Mouse (Mus musculus) left cerebral cortex, adult 9 months (tissue): Measurements from ENCODE around the gene Rsph3a.
A peak's percentile ranks its signal among the peaks of the same experiment; 100 is the strongest.

ENCODE experiments used
- DNase-seq, 2 experiments: peaks; one replicate each; pipeline ENCODE4 v3.0.0; 2022; ENCODE audit warnings: low spot score in 2 of 2

The Rsph3a gene

DNA sequence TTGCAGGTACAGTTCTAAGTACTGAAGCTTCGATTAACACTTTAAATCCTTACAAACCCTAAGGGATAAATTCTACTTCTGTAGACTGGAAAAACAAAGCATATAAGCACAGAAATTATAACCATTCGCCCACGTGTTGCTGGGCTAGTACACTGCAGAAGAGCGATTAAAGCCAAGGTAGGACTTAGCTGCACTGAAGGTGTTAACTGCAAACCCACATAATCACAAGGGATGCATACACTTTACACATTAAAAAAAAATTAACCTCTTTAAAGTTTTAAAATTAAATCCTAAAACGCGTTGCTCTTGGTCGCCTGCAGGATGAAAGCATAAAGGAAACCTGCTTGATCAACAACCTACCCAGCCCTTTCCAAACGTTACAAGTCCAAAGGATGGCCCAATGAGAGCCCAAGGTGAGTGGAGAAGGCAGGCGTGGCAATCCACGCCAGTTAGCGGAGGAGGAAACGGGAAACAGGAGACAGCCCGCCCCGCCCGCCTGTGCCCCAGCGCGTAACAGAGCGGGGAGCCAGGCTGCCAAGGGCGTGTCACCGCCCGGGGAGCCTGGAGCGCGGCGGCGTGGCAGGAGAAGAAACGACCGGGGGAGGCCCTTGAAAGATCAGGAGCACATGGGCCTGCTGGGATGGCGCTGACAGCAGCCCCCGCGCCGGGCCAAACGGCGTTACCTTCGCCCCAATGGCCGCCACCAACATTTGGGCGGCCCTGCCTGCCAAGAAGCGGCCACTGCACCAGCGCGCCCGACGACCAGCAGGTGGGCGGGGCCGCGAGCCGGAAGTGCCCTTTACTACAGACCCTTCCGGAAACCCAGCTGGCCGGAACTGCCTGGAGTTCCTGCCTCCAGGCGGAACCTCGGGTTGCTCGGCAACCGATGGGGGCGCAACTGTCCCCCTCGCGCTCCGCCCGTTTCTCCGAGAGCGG is at the start of gene Rsph3a:
Gene Rsph3a (plus strand): TSS at position 498 of the 936 bp plus-strand sequence.
- DNase-seq: peak; percentile 49 to 83

DNA sequence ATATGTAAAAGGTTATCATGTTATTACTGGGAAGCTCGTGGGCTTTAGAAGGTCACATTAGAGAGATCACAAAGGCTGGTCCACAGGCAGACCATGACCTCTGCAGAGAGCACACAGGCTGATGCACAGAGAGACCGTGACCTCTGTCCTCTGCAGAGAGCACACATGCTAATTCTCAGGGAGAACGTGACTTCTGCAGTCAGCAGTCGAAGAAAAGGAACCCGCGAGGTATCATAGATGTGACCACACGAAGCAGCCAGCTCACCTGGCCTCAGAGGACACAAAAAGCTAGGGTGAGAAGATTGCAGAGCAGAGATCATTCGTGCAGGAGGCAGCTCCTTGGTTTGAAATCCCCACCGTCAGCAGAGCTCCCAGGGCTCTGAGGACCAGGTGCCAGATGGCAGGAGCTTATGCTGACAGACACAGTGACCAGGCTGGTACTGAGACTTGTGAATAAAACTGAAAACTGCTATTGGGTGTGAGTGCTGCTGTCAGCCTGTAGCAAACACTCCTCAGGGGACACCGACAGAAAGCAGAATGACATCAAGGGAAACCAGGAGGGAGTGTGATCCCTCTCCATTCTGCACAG is 49.3 kb upstream of the Rsph3a start:
- no peak for DNase-seq

DNA sequence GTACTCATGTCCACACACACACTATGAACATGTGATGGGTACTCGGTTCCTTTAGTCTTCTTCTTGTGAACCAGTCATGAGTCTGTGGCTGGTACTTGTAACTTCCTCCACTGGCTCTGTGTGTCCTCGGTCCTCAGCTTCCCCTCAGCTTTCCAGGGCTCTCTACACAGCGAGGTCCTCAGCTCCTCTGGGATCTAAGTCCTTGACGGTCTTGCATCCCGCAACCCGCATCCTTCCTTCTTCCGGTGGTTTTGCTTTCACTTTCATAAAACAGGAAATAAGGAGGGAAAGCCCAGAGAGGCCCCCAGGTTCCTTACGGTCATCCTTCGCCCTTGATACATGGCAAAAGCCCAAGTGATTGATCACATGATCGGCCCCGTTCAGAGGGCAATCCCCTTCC is 48.3 kb upstream of the Rsph3a start:
- DNase-seq: no peak

DNA sequence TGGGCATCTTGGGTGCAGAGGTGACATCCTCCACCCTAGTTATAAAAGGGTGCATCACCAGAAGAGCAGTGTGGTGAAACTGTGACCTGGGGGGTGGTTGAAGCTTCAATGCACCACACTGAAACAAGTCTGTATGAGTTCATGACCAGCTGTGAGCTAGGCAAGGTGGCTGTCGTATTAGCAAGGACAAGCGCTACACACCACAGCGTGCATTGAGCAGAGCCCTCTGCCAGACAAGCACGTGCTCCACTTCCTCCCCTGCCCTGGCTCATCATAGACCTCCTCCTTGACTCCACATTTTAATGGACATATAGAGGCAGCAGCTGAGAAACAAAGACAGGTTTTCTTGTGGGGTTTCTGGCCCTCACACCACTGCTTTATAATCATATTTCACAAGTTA is 47.7 kb upstream of the Rsph3a start:
- DNase-seq: no peak

DNA sequence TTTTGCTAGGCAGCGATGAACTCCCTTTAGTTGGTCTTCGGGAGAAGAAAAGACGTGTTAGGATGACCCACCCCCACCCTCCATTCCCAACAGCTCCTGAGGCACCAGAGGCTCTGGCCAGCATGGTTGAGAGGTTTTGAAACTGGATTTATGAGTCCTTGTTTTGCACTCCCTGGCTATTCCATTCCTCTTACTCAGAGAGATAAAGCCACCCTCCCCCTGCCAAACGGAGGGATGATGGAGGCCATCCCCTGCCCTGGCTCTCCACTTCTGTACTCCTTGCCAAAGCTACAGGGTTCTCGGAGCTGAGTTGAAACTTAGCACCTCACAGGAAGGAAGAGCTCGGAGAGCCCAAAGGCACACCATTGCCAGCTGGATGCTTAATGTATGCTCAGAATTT is 46.2 kb upstream of the Rsph3a start:
- DNase-seq: no peak

DNA sequence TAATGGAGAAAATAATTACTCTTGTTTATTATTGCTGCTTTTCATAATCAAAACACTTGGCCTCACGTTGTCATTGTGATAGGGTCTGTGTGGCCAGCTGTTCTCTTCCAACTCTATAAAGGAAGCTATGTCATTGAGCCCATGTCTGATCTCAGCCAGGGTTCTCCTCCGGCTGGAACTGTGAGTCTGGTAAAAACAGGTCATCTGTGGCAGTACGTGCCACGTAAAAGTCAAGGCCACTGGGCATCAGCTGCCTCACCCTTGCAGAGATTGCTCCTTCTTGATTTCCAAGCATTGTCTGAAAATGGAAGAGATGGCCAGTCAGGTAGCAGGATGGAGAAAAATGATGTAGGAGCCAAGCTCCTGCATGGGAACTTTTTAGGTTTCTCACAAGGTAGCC is 45.5 kb upstream of the Rsph3a start:
- DNase-seq: no peak

DNA sequence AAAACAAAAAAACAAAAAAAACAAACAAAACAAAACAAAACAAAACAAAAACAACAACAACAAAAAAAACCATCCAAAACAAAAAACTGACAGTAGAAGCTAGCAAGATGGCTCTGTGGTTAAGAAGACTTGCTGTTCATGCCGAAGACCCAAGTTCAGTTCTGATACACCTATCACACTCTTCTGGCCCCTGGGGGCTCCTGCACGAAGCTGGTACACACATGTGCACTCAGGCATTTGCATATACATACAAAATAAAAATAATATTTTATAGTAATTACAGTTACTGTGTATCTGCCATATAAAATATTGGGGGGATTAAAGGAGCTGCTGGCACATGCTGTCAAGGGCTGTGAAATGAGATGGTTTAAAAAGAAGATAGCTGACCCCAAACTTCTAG is 43.9 kb upstream of the Rsph3a start:
- DNase-seq: no peak

DNA sequence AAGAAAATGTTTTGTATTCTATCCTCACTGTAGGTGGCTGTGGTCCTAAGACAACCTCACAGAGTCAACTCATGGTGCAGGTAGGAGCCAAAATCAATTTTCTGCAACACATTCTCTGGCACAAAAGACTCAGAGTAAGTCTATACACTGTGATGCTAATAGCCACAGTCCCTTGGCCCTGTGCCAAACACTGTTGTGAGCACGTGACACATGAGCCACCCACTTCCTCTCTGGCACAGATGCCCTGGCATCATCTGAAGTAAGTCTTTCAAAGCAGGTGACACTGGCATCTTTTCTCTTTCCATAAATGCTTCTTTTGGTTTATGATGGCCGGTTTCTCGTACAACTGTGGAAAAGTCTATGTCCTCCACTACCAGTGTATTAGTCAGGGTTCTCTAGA is 43.1 kb upstream of the Rsph3a start:
- peak in 1 of 2 experiments; percentile 31 for DNase-seq

DNA sequence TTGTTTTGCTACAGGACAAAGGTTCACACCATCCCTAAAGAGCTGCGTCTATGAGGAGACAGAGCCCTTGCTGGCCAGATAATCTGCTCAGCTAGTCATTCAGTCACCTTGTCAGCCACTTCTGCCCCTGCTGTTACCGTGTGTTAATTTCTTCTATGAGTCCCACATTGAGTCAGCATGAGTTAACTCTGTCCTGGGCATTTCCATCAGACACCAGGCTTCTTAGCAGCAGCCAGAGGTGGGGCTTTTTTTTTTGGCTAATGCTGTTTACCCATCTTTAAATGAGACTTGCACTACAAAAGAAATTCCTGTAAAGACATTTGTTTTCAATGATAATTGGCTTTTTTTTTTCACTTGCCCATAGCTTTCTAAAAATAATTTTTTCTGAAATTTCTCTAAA is 40.4 kb upstream of the Rsph3a start:
- no peak for DNase-seq

DNA sequence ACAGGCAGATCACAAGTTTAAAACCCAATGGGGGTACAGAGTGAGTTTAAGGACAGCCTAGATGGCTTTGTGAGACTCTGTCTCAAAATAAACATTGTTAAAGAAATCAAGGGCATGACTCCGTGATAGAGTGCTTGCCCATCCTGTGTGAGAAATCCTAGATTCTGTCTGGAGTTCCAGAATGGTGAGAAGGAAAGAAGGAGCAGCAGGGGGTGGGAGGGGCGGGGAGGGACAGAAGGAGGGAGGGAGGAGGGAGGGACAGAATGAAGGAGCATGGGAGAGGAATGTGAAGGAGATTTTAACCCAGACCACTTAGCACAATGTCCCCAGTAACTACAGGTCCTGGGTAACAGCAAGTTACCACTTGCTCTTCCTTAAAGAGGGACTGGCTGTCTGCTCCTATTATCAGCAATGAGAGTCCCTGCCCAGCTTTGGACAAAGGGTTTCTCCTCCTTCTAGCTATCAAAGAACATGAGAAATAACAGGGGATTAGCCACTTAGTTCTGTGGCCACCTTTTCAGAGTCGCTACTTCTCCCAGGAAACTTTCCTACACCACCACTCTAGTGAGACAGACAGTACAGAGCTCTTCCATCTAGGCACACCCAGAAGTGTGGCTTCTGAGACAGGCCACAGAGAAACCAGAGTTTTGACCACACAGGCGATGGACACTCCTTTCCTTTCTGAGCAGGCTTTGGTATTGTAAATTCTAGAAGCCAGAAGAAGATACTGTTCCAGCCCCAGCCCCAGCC is 39.3 kb upstream of the Rsph3a start:
- no peak for DNase-seq

DNA sequence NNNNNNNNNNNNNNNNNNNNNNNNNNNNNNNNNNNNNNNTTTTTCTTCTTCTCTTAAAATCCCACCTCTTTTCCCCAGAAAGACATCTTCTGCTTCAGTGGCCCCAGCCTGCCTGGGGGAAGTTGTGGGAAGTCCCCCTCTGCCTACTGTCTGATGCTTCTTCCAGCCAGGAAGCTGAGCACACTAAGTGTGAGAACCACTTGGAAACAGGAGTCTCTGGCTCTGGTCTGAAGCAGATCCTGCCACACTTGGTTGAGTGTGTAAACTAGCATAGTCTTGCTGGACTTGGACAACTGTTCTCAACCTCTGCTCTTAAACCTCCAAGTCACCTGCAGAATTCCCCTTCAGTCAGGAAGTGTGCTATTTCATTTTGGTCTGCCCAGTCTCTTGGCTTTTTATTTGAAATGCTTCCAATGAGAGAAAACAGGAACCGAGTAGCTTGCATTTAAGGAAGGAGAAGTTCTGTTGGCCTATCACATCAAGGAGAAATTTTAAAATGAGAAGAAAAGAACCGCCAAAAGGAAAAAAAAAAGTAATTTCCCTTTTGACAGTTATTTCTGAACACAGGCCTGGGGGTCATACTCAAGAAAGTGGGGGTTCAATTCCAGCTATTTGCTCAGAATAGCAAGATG is 30.7 kb upstream of the Rsph3a start:
- no peak for DNase-seq

DNA sequence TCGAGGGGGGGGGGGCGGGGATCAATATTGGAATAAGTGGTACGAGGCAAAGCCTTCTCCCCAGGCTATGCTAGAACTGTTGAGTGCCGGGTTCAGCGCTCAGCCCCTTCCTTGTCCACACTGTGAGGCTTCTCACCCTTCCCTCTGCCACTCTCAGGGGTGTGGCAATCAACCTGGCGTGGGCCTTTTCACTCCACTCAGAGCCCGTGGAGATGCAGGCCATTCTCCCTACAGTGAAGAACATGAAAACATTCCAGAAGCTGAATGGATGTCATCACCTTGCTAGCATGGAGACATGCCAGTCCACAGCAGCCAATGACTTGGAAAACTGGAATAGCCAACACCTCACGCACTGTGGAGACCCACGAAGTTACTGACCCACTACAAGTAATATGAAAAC is 29.6 kb upstream of the Rsph3a start:
- no peak for DNase-seq

DNA sequence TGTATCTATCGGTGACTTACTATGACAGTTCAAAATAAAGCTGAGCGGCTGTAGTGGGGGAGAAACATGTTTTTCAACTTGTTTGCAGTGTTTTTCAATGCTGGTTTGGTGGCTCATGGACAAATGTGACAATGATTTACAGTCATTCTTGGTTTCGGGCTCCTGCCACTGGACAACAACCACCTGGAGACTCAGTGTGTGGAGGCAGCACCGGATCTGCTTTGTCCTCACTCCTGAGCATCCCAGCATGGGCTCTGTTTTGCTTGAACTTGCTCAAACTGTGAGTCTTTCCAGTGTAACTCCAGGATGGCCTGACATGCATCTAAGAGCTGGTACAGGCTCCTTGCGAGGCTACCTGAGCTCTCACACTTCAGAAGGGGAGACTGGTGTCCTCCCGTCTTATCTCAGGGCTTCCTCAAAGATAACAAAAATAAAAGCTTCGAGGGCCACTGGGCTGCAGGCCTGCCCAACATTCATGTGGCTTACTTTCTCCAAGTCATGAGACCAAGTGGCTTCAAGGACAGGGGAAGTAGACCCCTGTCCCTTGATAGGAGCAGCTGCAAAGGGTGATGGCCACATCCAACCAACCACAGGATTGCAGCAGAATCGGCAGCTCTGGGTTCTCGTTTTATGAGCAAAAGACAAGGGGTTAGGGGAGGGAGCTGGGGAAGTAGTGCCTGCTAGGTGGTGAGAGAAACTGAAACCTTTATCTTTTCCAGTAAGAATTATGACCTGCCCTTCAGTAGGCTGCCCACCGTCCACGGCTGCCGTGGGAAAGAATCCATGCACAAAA is 28.4 kb upstream of the Rsph3a start:
- no peak for DNase-seq

DNA sequence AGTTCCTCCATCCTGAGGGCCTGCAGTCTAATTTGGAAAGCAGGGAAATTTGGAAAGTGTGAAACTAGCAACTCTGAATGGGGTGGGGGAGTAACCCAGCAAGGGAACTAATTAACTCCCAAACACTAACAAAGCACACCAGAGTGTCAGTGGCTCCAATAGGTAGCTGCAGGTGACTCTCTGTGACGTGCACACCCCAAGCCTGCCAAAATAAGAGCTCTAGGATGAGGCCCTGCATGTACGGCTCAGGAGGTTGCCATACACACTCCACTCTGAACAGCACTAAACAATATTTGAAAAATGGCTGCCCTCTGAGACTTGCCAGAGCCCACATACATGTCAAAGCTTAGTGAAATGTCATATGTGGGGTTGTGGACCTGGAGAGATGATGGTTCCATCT is 27.1 kb upstream of the Rsph3a start:
- no peak for DNase-seq

DNA sequence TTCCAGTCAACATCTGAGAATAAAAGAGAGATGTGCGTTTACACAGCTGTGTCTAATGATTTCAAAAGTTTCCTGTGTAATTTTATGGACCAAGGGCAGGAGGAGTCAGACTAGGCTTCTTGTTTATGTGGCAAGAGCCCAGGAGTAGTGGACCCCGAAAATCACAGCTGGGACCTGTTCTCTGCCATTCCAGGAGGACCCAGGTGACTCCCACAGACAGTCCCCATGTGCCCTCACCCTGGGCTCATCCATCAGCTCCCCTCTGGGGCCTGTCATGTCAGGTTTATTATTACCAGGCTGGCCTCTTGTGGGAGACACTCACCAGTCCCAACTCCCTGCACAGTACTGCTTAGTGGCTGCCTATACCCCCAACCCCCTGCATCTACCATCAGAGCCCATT is 26.2 kb upstream of the Rsph3a start:
- no peak for DNase-seq

DNA sequence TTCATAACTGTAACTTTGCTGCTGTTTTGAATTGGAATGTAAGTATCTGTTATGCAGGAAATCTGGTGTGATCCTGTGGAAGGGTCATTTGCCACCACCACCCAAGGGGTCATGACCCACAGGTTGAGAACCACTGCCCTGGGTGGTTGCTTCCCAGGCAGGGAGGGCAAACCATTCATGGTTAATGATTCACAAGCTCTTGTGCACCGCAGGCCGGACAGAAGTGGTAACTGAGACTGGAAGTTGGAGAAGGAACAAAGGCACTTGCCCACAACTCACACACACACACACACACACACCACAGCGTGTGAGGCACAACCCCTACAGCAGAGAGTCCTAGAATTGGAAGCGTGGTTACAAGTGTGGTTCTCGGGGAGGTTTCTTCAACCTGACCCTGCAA is 22.9 kb upstream of the Rsph3a start:
- DNase-seq: no peak

DNA sequence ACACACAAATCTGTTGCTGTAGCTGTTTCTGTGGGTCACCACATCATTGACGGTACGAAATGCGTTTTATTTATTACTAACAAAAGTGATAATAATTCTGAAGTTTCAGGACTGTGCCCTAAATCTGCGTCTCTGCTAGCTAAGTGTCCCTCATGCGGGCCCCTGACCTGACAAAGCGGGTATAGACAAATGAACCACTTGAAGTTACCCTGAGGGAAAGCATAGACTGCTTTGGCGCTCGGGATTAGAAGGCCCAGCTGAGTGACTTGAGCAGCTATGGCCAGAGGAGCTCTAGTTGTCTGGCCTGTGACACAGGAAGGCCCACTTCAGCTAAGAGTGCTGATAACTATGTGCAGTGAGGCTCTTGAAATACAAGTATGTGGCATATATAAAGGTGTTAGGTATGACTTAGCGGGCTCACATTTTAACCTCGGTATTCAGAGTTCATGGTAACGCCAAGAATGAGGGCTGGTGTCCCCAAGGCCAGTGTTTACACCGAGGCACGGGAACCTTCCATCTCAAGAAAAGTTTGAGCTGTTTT is 21.2 kb upstream of the Rsph3a start:
- DNase-seq: no peak

DNA sequence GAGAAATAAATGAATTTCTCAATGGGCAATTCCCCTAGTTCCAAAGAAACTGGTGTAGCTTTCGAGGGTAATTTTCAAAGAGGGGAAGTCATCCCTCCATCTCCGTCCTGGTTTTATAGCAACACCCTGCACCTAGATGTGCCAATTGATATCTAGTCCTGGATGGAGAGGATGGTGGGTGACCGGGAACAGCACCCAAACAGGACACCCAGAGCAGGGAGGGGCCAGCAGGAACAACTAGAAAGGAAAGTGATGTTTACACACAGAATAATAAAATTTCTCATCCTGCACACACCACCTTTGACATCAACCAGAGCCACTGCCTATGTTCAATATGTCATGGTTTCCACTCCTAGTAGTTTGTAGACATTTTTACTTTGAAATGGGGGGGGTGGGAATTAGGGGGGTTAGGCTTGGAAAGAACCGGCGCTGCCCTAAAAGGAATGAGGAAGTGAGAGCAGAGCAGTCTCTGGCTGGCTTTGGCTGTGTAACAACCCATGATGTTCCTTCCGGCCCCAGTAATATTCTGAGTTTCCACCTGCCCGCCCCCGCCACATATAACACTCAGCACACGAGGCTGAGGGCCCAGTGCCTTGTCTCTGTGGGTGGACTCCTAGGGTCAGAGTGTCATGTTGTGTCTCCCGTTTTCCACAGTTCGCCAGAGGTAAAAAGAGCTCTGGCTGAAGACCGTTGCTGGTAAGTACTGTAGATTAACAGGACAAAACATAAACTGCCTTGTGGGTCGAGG is 19.8 kb upstream of the Rsph3a start, which contains the start of gene Tagap:
Gene Tagap (plus strand): TSS at position 588 of the 748 bp plus-strand sequence.
- no peak for DNase-seq

DNA sequence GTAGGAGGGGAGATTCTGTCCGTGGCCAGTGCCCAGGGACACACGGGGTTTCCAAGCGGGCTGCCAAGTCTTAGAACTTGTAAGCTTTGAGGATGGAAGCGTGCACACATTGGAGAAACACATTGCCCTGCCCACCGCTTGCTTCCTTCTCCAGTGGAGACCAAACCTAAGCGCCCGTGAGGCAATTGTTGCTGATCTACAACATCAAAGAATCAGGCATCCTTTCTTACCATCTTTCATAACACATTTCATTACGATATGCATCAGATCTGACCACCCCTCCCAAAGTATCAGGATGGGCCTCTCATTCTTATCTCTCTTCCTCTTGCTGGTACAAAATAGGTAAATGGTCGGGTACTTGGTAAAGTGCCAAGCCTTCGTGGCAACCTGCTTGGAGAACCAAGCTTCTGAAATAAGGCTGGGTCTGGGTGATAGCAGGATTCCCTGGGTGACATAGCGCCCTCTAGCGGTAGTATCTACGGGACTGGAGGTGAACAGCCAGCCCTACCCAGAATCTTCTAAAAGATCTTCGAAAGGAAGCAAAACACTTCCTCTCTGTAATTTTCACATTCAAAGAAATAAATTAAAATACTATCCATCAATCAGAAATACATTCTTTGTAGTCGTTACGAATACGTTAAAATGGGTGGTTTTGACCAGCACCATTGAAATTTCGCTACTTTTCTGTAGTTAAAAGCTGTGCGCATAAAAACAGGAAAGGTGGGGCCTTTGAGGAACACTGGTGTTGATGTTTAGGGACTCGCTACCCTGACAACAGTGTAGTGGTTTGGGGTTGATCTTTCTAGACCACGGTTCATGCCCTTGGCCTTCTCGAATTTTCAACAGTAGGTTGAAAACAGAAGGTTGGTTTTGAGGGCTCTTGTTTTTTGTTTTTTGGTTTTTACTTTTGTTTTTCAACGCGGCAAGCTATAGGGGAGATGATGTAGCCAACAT is 17.6 kb upstream of the Rsph3a start:
- peak in 1 of 2 experiments; percentile 80 for DNase-seq
